Mouse (Mus musculus): ENCODE data around the gene Sh2d4b.

Gene Sh2d4b

DNA sequence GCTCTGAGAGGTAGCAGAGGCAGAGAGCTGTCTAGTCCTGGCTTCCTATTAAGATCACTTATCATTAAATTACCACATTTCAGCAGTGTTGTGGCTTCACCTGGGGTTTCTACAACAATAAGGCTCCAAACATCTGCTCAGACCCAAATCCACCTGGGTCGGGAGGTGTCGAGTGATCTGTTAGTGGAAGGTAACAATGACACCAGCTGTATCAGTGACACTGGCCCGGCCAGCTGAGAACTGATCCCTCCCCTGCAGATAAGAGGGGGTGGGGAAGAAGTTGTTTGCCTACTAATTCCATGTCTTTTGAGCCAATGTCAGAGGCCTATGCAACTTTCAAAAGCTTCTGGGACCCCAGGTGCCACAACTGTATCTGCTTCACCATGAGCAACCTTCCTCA is at the start of gene Sh2d4b:
TSS of gene Sh2d4b (minus strand) at position 71 of the 400 bp plus-strand sequence.
- no peak for DNase-seq (ENCODE audit: extremely low read depth, low read depth, low spot score)

DNA sequence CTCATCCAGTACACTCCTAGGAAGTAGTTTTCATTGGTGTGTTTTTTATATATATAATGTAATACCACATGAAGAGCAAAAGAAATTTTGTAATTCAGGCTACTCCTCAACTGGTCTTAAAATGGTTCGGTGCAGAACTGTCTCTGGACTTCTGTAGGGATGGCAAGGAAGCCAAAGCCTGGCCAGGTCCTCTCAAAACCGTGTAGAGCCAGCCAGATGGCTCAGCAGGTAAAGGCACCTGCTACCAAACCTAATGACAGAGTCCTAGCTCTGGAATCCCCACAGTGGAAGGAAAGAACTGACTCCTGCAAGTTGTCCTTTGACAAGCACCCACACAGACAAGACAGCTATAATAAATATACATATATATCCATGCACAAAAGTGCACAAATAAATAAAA is 49.4 kb upstream of the Sh2d4b start:
- DNase-seq (ENCODE audit: extremely low read depth, low read depth, low spot score) = no peak

DNA sequence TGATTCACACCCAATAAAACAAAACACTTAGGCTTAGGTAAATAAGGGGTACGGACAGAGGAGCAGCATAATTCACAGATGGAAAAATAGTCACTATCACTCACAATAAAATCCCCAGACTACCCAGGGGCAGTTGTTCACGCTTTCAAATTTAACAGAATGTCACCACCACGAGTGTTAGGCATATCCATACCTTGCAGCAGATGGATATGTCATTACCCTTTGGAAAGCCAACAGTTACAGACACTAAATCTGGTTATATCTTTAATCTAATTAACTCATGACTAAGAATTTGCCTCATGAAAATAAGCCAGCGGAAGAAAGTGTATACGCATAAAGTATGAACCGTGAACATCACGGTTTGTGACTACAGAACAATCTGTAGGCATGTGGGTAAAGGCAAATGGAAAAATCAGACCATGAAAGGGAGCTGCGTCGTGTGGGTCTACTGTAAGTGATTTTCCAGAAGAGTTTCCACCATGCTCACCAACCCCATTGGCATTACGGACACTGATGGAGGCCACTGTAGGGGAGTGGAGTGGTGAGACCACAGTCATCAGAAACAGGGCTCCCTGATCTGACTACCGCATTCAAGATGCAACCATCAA is 45.4 kb upstream of the Sh2d4b start:
- DNase-seq (ENCODE audit: extremely low read depth, low read depth, low spot score) = no peak

DNA sequence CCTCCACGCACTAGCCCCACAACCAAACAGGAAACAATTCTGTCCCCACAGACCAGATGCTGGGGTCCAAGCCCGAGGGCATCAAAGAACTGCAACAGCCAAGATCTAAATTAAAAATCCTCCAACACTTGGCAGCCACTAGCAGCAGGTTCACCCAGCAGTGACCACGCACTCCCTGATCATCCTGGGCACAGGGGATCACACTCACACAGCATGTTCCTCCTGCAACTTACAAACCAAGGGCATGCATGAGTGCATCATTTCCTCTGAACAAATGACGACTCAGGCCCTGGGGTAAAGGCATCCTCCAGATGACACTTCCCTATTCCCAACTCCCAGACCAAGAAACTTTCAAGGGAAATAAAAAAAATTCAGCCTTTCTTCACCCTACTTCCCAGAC is 44.0 kb upstream of the Sh2d4b start:
- no peak for DNase-seq (ENCODE audit: extremely low read depth, low read depth, low spot score)

DNA sequence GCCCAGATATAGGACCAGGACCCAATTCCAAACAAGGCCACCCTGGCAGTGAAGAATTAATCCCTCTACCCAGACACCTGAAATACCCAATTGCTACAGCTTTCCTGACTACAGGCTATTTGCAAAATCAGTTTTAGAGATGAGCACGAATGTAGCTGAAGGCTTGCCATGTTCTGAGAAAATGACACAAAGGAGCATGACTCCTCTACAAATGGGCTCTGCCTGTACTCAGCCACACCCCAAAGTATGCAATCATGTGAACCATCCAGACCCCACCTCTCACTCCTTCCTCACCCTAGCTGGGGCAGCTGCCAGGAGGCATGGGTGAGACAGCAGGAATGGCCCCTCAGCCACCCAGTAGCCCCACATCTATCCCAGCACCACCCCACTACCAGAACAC is 42.4 kb upstream of the Sh2d4b start:
- no peak for DNase-seq (ENCODE audit: extremely low read depth, low read depth, low spot score)

DNA sequence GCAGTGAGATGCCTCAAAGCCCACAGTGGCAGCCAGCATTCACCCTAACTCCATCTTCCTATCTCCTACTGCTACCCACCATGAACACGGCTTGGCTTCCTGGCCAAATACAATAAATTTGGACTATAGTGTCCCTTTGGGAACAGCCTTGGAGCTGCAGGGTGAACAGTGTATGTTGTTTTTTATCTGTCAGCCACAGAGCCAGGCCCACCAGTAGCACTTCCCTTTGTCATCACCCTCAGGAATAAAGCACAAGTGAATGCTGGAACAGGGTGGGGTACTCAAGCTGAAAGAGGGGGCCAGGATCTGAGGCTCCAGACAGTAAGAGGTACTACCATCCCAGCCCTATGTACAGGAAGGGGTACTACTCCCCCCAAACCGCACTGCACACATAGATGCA is 42.0 kb upstream of the Sh2d4b start:
- DNase-seq (ENCODE audit: extremely low read depth, low read depth, low spot score) = no peak

DNA sequence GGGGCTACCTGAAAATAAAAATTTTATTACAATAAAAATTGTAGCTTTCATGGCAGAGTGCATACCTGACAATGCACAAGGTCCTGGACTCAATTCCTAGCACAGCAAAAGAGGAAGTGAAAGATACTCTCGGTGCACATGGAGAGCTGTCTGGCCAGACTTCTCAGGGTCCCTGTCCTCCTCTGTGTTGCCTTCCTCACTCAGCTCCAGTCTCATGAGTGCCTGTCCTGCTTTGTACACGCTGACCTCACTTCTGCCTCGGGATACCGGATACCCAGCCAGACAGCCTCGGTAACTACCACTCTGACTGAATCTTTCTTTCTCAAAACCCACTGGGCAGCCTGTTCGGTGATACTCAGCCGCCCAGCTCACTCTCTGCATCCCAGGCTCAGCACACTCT is 40.3 kb upstream of the Sh2d4b start:
- DNase-seq (ENCODE audit: extremely low read depth, low read depth, low spot score) = no peak

DNA sequence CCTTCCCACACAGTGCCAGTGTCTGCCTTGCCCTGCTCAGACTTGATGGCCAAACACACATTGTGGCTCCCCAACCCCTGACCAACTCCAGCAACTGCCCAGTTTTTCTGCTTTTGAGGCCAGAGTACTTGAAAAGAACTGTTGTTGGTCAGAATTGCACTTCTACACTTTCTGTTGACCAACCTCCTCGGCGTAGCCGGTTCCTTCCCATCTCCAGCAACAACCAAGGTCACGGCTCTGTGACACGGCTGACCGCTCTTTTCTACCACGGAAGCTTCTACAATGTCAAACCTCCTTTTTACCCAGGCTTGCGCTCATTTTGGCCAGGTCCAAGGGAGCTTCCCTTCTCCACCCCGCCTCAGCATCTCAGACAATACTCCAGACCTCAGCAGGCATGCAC is 39.2 kb upstream of the Sh2d4b start:
- DNase-seq (ENCODE audit: extremely low read depth, low read depth, low spot score) = no peak

DNA sequence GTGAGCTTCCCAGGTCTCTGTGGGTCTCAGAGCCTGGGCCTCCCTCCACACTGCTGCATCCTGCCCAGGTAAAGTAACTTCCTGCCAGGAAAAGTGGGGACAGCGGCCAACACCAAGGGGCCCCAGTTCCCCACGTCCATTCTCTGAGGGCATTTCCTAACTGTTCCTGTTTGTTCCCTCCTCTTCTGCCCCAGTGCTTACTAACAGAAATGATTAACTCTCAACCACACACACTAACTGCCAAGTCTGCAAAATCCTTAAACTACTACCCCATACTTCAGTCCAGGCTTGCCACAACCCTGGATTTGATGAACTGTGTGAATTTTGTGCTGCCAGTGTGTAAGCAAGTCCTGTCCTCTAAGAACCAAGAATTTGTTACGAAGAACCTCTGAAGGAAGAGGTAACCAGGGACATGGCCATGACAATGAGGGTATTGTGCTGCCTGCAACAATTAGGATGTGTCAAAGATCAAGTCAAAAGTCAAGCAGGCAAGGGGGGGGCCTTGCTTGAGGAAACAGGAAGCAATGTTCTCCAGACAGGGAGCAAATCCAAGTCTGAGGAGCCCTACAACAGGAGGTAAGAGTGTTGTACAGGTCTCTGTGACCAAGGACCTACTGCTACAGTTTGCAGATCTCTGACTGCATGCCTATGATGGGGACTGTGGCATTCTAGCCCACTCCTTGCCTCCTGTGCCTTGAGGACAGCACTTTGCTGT is 38.2 kb upstream of the Sh2d4b start:
- DNase-seq (ENCODE audit: extremely low read depth, low read depth, low spot score) = no peak

DNA sequence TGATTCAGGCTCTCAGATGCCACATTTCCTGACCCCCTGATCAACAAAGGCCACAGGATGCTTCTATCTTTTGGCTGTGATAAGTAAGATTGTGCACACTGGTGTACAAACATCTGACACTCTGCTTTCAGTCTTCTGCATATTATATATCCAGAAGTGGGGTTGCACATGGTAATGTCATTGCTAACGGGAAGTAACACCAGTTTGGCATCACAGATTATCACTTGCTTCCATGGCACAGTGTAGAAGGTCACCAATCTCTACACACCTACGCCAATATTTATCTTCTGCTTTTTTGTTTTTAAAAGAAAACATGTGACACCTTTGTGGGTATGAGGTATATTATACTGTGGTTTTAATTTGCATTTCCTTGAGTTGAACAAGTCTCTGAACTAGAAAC is 36.9 kb upstream of the Sh2d4b start:
- no peak for DNase-seq (ENCODE audit: extremely low read depth, low read depth, low spot score)

DNA sequence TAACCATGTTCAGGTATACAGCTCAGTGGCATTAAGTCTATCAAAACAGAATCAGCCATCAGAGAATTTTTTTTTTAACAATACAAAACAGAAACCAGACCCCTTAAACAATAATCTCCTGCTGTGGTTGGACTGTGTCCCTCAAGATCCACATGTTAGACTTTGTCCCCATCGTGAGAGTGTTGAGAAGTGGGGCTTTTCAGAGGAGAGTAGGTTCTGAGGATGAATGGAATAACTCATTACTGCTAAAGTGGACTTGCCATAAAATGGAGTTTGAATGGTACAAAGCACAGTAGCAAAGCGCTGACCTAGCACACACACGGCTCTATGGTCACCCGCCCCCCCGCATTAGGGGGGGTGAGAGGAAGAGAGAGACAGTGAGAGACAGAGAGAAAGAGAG is 35.8 kb upstream of the Sh2d4b start:
- DNase-seq (ENCODE audit: extremely low read depth, low read depth, low spot score) = no peak

DNA sequence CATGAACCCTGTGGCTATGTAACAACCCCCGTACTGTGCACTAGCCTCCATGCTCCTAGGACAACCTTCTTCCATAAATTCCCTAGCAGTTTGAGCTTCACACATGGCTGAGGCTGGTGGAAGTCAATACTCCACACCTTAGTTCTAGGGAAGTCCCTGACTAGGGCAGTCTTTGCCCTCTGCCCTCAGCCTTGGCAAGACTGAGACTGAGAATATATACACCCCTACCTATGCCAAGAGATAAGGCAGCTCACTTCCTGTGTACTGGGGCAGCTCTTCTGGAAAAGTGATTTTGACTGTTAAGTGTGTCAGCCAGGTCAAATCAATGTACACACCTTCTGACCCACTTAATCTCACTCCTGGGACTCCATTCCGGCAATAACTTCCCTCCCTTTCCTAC is 34.0 kb upstream of the Sh2d4b start:
- DNase-seq (ENCODE audit: extremely low read depth, low read depth, low spot score) = no peak

DNA sequence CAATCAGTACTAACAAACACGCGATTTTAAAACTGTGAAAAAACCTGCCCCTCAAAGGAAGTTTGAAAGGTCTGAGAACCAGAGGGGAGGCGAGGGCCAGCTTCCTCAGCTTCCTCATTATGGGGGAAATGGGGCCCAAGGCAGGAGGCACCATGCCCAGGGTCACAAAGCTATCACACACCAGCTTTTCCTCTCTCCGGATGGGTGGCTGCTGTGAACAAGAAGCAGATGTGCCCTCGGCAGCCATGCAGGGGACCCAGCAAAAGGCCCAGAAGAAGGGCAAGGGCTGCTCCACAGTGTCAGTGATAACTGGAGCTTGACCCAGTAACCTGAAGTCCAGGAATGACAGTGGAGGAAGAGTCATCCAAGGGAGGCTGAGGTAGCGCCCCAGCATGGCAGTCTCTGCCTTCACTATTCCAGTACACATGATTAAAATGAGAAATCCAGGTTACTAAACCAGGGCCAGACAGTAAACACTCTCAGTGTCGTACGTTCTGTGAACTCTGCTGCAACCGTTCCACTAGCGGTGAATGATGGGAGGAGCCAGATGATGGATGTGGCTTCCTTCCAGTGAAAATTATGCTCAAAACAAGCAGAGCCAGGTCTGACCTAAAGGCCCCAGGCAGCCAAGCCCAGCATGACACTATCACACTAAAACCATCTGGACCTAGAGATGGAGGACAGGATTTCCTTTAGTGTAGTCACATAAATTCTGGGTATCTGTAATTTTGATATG is 31.5 kb upstream of the Sh2d4b start:
- DNase-seq (ENCODE audit: extremely low read depth, low read depth, low spot score) = no peak

DNA sequence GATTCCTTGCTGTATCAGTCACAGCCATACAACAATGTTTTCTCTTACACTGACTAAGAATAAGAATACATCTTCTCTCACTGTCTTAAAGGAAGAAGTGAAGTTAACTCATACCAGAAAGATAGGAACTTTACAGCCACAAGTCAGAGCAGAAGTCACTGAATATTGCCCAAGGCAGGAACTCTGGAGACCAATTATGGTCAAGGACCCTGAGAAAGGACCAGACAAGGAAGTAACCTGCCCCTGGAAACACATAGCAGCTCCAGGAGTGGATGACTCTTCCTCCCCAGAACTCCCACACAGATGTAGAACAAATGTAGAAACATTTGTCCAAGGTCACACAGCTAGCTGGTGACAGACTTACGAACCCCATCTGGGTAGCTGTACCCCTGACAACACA is 28.2 kb upstream of the Sh2d4b start:
- DNase-seq (ENCODE audit: extremely low read depth, low read depth, low spot score) = no peak

DNA sequence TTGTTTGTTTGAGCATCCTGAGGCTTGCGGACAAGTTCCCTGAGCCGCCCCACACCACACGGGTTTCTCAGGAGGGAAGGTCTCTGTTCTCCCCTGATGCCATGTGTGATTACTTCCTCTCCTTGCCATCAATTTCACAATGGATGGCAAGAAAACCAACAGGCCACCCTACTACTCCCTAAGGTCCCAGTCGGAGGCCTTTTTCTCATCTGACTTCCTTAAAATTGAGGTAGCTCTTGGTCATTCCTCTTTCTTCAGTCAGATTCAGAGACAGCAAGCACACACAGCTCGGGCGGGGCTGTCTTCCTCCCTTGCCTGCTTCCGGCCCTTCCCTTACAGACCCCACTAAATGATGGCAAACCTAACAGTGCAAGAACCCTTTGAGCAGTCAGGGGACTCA is 26.5 kb upstream of the Sh2d4b start:
- no peak for DNase-seq (ENCODE audit: extremely low read depth, low read depth, low spot score)

DNA sequence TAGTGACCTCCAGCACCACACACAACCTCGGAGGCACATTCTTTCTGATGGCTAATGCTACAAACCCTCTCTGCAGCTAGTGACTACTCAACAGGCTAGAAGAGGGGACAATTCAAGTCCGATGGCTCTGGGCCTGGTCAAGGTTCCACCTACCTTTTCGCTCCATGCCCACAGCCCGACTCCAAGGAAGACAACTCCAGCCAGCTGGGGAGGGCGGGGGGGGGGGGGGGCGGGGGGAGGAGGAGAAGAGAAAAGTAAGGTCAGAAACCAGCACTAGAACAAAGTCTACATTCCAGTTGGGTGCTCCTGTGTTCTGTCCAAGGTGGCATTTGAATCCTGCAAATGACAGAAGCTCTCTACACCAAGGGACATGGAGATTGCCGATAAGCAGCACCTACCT is 25.4 kb upstream of the Sh2d4b start:
- no peak for DNase-seq (ENCODE audit: extremely low read depth, low read depth, low spot score)

DNA sequence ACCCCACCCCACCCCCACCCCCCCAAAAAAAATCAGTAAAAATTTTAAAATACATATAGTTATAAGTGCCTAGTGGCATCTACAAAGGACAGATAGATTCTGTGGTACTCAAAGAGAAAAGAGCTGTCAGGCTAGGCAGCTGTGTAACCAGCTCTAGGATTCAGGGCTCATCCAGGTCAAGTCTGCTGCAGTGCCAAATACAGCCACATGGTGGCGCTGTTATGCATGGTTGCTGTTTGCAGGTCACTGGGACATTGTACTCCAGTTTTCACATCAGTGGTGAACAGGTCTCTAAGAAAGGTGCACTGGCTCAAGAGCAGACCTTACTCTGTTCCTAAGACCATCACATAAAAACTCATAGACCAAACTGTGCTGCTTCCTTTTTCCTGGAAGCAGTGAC is 24.6 kb upstream of the Sh2d4b start:
- DNase-seq (ENCODE audit: extremely low read depth, low read depth, low spot score) = no peak

DNA sequence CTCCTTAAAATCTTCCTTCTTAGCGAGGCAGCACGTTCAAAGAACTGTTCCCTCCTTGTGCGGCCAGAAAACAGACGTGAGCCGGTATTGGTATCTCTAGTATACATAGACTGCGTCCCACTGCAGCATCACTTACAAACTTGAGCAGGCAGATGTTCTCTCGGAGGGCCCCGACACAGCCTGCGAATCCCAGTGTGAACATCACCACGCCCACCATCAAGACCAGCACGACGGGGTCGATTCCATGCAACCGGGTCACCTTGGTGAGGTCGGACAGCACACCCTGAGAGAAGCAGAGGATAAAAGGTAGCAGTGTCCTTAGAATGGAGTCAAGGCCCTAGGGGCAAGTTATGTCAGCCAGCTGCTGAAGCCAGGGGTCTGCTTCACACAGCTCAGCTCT is 23.6 kb upstream of the Sh2d4b start:
- DNase-seq (ENCODE audit: extremely low read depth, low read depth, low spot score) = no peak

DNA sequence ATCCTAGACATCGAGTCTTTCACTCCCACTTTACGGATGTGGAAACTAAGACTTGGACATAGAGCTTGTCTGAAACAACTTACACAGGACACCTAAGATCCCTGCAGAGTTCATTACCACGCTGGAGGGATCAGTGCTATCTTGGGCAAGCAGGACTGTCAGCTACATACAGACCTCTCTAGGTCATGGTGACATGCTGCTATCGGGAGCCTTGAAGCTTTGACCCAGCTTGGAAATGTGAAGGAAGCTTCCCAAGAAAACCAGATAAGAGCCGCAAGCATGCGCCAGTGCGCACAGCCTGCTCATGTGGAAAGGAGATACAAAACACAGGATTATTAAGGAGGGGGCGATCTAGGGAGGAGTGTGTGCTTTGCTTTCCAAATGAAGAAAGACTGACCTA is 22.8 kb upstream of the Sh2d4b start:
- no peak for DNase-seq (ENCODE audit: extremely low read depth, low read depth, low spot score)

DNA sequence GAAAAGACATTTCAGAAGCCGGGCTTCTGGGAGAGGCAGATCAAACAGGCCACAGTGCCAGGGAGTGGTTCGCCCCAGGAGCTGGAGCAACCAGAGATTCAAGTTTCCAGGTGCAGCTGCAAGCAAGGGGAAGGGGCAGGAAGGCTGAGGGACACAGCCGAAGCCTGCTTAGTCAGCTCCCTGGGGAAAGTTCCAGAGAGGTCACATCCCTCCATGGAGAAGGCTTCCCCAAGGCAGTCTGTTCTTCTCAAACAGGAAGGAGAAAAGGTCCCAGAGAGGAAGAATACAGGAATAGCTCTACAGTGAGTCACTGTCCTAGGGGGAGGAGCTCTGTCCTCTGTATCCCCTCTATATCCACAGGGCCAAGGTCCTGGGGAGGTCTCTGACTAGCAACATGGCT is 21.6 kb upstream of the Sh2d4b start:
- no peak for DNase-seq (ENCODE audit: extremely low read depth, low read depth, low spot score)

DNA sequence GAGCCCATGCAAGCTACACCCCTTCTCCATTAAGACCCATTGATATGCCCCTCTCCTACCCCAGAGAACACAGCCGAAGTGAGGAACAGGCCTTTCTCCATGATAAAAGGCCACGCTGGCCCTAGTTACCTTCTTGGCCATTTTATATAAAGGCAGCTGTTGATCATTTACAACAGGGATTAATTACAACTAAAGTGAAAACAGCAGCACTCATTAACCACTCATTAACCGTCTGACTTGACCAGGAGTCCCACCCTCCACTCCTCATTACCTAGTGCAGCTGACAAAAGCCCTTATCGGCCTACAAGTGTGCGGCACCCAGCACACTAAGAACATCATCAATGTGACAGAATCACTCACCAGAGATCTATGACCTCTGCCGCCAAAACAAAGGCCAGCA is 20.6 kb upstream of the Sh2d4b start:
- DNase-seq (ENCODE audit: extremely low read depth, low read depth, low spot score) = no peak

DNA sequence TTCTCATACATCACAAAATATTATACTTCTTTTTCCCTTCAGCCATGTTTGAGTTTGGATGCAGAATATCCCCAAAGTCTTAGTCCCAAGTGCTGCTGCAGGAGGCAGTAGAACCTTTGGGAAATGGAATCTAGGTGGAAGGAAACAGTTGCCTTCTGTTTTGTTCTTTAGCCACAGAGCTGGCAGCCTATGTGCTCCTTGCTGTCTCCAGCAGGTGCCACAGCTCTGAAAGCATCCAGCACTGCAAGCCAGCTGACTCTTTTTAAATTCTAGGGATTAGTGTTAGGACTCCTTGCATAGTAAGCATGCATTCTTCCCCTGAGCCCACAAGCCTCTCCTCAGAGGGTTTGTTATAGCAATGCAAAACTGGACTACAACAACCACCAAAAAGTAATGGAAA is 18.5 kb upstream of the Sh2d4b start:
- no peak for DNase-seq (ENCODE audit: extremely low read depth, low read depth, low spot score)
